Mouse (Mus musculus): ENCODE results near the gene Gm4353.

Gm4353 gene

GRCm38 (mm10) chr7:116039538-116040466 is 44.6 kb downstream of the Gm4353 start:
- DNase-seq = peak; percentile 90

GRCm38 (mm10) chr7:116039196-116039537 is 45.3 kb downstream of the Gm4353 start, which contains the start of gene 1110004F10Rik:
Gene 1110004F10Rik (plus strand): TSS chr7:116039397.
- no peak for DNase-seq

- DNase-seq = no peak
These were observed 45.9 kb downstream of the Gm4353 start, which contains the start of gene Sox6 for GRCm38 (mm10) chr7:116038511-116038910. Gene Sox6 (minus strand): TSS chr7:116038796.

- DNase-seq = no peak
These were observed 46.4 kb downstream of the Gm4353 start for GRCm38 (mm10) chr7:116038024-116038423.

GRCm38 (mm10) chr7:116036591-116037555 is 47.6 kb downstream of the Gm4353 start:
- DNase-seq = no peak

GRCm38 (mm10) chr7:116035504-116035903 is 48.9 kb downstream of the Gm4353 start:
- no peak for DNase-seq

- DNase-seq = peak; percentile 43
These were observed 50.1 kb downstream of the Gm4353 start for GRCm38 (mm10) chr7:116034282-116034758.

GRCm38 (mm10) chr7:116033371-116034241 is 50.8 kb downstream of the Gm4353 start:
- peak; percentile 58 for DNase-seq
